Mouse (Mus musculus): ENCODE results near the gene Zan.

Zan gene

GRCm38 (mm10) chr5:137351394-137351793, 125.5 kb downstream of the Zan start:
- DNase-seq (ENCODE audit: low spot score) = no peak

GRCm38 (mm10) chr5:137351058-137351380, 125.8 kb downstream of the Zan start:
- DNase-seq (ENCODE audit: low spot score) = no peak

- DNase-seq (ENCODE audit: low spot score) = no peak
Observed at GRCm38 (mm10) chr5:137350205-137351057, 126.4 kb downstream of the Zan start.

- peak; percentile 77 for DNase-seq (ENCODE audit: low spot score)
Observed at GRCm38 (mm10) chr5:137349384-137350204, 127.3 kb downstream of the Zan start, which contains the start of gene Ephb4. TSS of gene Ephb4 (plus strand) at chr5:137350109.

GRCm38 (mm10) chr5:137348482-137349383, 128.1 kb downstream of the Zan start:
- DNase-seq (ENCODE audit: low spot score) = peak; percentile 11

GRCm38 (mm10) chr5:137347856-137348255, 129.0 kb downstream of the Zan start:
- DNase-seq (ENCODE audit: low spot score) = no peak

GRCm38 (mm10) chr5:137346983-137347382, 129.9 kb downstream of the Zan start:
- DNase-seq (ENCODE audit: low spot score) = no peak

GRCm38 (mm10) chr5:137346388-137346787, 130.5 kb downstream of the Zan start:
- no peak for DNase-seq (ENCODE audit: low spot score)

- no peak for DNase-seq (ENCODE audit: low spot score)
Observed at GRCm38 (mm10) chr5:137345821-137346220, 131.0 kb downstream of the Zan start.

- DNase-seq (ENCODE audit: low spot score) = no peak
Observed at GRCm38 (mm10) chr5:137343869-137344268, 133.0 kb downstream of the Zan start.

- DNase-seq (ENCODE audit: low spot score) = no peak
Observed at GRCm38 (mm10) chr5:137343412-137343811, 133.5 kb downstream of the Zan start.

- no peak for DNase-seq (ENCODE audit: low spot score)
Observed at GRCm38 (mm10) chr5:137342407-137343012, 134.4 kb downstream of the Zan start.

GRCm38 (mm10) chr5:137340222-137340621, 136.6 kb downstream of the Zan start:
- DNase-seq (ENCODE audit: low spot score) = no peak

- DNase-seq (ENCODE audit: low spot score) = peak; percentile 47
Observed at GRCm38 (mm10) chr5:137339290-137339979, 137.4 kb downstream of the Zan start.

- no peak for DNase-seq (ENCODE audit: low spot score)
Observed at GRCm38 (mm10) chr5:137338663-137339289, 138.1 kb downstream of the Zan start.

GRCm38 (mm10) chr5:137338256-137338655, 138.6 kb downstream of the Zan start:
- peak; percentile 78 for DNase-seq (ENCODE audit: low spot score)

- DNase-seq (ENCODE audit: low spot score) = no peak
Observed at GRCm38 (mm10) chr5:137337190-137337589, 139.7 kb downstream of the Zan start.

- no peak for DNase-seq (ENCODE audit: low spot score)
Observed at GRCm38 (mm10) chr5:137335066-137335465, 141.8 kb downstream of the Zan start.

- no peak for DNase-seq (ENCODE audit: low spot score)
Observed at GRCm38 (mm10) chr5:137334317-137334716, 142.5 kb downstream of the Zan start.

GRCm38 (mm10) chr5:137333512-137334174, 143.2 kb downstream of the Zan start, which contains the start of gene Slc12a9:
TSS of gene Slc12a9 (minus strand) at chr5:137333597.
- peak; percentile 96 for DNase-seq (ENCODE audit: low spot score)

Data from ovary, postnatal 14 days (tissue).